Mouse (Mus musculus) liver, embryonic 12.5 days (tissue): Measurements from ENCODE around the gene Scn10a. TPM values are rescaled to one million over a fixed set of nuclear protein-coding genes. Genes with fewer than 3 reads are reported as not detected.

Experiments
- ATAC-seq: fragments of 200-750 bp; cut with Nextera tagmentation; 2 replicates; pipeline ENCODE4 v1.8.0; 2017; ENCODE audit warnings: moderate number of reproducible peaks, mild to moderate bottlenecking, moderate library complexity
- H3K27ac ChIP-seq: fragments of 300-500 bp; sonication (generic); 2 replicates; pipeline ENCODE4 v1.5.1; 2016; ENCODE audit warnings: mild to moderate bottlenecking
- H3K27me3 ChIP-seq: fragments of 300-500 bp; sonication (generic); replicated peaks from 2 replicates; pipeline ENCODE4 v1.6.1; 2016; ENCODE audit warnings: mild to moderate bottlenecking, moderate library complexity
- H3K36me3 ChIP-seq: fragments of 300-500 bp; sonication (generic); 2 replicates; pipeline ENCODE4 v1.6.1; 2016; ENCODE audit warnings: mild to moderate bottlenecking, moderate library complexity
- H3K4me1 ChIP-seq: fragments of 300-500 bp; sonication (generic); 2 replicates; pipeline ENCODE4 v1.6.1; 2016
- H3K4me2 ChIP-seq: fragments of 300-500 bp; sonication (generic); 2 replicates; pipeline ENCODE4 v1.6.1; 2016; ENCODE audit warnings: mild to moderate bottlenecking, moderate library complexity
- H3K4me3 ChIP-seq: fragments of 300-500 bp; sonication (generic); 2 replicates; pipeline ENCODE4 v1.5.1; 2016; ENCODE audit warnings: mild to moderate bottlenecking, moderate library complexity
- H3K9ac ChIP-seq: fragments of 300-500 bp; sonication (generic); 2 replicates; pipeline ENCODE4 v1.6.1; 2016; ENCODE audit warnings: mild to moderate bottlenecking, moderate library complexity
- H3K9me3 ChIP-seq: fragments of 300-500 bp; sonication (generic); replicated peaks from 2 replicates; pipeline ENCODE4 v1.6.1; 2016; ENCODE audit warnings: mild to moderate bottlenecking, moderate library complexity
- WGBS: fragments of 180-500 bp; shearing (Covaris S2); methylation state at CpG from one replicate; pipeline ENCODE4 v1.1.7; 2016; ENCODE audit not compliant: insufficient replicate concordance; 5-methylcytosine and 5-hydroxymethylcytosine counted together
- polyA plus RNA-seq: library from polyadenylated mRNA; unstranded; fragments of >200 nt; fragmentation: Nextera tagmentation; extraction: Ambion mirVana; gene quantifications from 2 replicates; pipeline ENCODE4 v1.2.1, GENCODE M21; 2016

Scn10a gene
- 0.05 and 0.10 TPM in 2 replicates for polyA plus RNA-seq

DNA sequence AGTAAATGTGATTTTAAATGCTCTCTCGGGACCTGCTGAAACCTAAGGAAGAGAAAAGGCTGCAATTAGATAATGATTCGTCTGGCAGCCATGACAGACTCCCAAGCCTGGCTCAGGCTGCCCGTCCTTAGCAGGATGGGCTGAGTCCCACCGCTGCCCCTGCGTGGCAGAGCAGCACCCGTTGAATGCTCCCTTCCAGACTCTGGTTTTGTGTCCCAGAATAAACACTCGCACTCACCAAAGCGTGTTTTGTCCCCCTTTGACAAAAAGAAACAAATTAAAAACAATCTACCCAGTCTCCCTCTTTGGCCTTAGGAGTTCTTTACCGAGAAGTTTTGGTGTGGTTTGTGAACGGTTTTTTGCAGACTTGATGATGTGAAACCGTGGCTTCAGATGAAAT, at the start of gene Scn10a:
Gene Scn10a (minus strand): TSS at position 101 of the 400 bp plus-strand sequence.
- H3K27me3 ChIP-seq: no peaks in the 10 kb centered on the region
- H3K9me3 ChIP-seq: no peaks in the 10 kb centered on the region
- H3K36me3 ChIP-seq: no peaks in the 10 kb centered on the region
- WGBS: 70% methylated on average over 11 of the region's 11 CpGs
- no peak for ATAC-seq
- no peak within 1 kb of the TSS for H3K9ac ChIP-seq
- H3K4me3 ChIP-seq: no peak within 1 kb of the TSS
- no peak within 1 kb of the TSS for H3K4me2 ChIP-seq
- H3K27ac ChIP-seq: no peak within 1 kb of the TSS
- H3K4me1 ChIP-seq: no peaks in the 10 kb centered on the region

DNA sequence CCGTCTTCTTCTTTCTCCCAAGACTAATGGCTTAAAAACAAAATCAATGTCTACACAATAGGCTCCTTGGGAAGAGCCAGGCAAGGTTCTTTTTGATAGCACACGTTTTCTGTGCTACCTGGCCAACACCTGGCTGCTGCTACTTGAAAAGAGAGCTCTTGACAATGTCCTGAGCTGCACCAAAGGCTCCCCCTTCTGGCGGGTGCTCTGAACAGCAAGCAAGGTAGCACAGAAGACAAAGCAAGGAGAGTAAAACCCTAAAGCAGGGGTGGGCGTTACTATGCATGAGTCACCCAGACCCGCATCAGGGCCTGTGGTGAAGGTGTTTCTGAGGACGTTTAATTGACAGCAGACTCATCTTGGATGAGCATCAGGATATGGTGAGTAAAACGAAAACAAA, 49.5 kb upstream of the Scn10a start:
- no peak overlapping the region for H3K27ac ChIP-seq
- no peak overlapping the region for H3K9ac ChIP-seq
- no peak overlapping the region for H3K4me2 ChIP-seq
- no peak overlapping the region for H3K4me3 ChIP-seq
- 23% methylated on average over 7 of the region's 7 CpGs for WGBS
- no peaks in the 10 kb centered on the region for H3K36me3 ChIP-seq
- H3K27me3 ChIP-seq: no peaks in the 10 kb centered on the region
- no peaks in the 10 kb centered on the region for H3K4me1 ChIP-seq
- H3K9me3 ChIP-seq: no peaks in the 10 kb centered on the region
- ATAC-seq: no peak

DNA sequence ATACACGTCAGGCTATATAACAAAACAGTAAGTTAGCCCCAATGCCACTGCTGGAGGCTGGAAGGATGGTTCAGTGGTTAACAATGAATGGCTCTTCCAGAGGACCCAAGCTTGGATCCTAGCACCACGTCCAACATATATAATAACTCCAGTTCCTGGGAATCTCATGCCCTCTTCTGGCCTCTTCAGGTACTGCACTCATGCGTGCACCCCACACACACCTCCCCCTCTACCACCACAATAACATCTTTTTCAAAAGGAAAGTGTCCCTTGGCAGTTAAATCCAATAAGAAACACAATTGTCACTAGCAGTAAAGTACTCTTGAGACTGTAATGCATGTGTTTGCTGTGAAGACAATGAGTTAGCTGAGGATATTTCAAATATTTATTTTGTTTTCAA, 41.1 kb upstream of the Scn10a start:
- Histone ChIP-seq H3K27ac (no peak overlapping the region), H3K9ac (no peak overlapping the region), H3K36me3 (no peaks in the 10 kb centered on the region), H3K4me1 (no peaks in the 10 kb centered on the region), H3K4me2 (no peak overlapping the region), H3K27me3 (no peaks in the 10 kb centered on the region), H3K9me3 (peaks cover 10% of the 10 kb centered on the region; the same call in 1 of the 2 replicates), H3K4me3 (no peak overlapping the region)
- ATAC-seq: no peak
- 76% methylated on average over 3 of the region's 3 CpGs for WGBS

DNA sequence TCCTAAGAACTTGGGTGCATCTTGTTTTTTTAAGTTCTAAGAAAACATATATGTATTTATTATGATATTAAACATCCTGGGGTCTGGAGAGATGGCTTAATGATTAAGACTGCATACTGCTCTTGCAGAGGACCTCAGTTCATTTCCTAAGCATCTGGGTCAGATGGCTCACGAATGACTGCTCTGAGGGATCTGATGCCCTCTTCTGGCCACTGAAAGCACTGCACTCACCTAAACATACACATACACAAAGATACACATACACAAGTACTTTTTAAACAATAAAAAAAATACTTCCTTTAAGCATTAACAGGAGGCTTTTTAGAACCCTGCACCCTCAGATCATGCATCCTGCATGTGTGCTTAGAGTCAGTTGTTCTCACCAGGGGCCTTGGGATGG, 40.3 kb upstream of the Scn10a start:
- no peak overlapping the region for H3K4me3 ChIP-seq
- peaks cover 10% of the 10 kb centered on the region; the same call in 1 of the 2 replicates for H3K9me3 ChIP-seq
- H3K27me3 ChIP-seq: no peaks in the 10 kb centered on the region
- H3K27ac ChIP-seq: no peak overlapping the region
- no peak overlapping the region for H3K9ac ChIP-seq
- no peak overlapping the region for H3K4me2 ChIP-seq
- no peaks in the 10 kb centered on the region for H3K4me1 ChIP-seq
- H3K36me3 ChIP-seq: no peaks in the 10 kb centered on the region
- WGBS: 53% methylated on average over 1 of the region's 1 CpGs
- ATAC-seq: no peak

DNA sequence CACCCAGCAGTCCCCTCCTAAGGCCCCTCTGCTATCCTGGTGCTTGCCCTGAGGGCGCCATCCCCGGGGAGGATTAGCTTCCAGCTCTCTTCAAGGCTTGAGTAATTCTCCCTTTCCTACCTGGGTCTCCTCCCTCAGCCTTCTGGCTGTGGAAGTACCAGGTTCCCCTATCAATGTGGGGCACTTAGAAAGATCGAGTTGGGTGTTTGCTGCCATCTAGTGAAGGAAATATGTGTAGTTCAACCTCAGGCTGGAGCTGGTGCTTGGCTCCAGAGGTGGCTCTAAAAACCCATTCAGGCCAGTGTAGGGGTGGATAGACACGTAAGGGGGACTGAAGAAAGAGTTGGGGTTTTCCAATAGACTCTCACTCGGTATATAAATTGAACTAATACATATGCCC, 32.4 kb upstream of the Scn10a start:
- no peak overlapping the region for H3K27ac ChIP-seq
- no peak overlapping the region for H3K4me3 ChIP-seq
- H3K27me3 ChIP-seq: no peaks in the 10 kb centered on the region
- 13% methylated on average over 5 of the region's 5 CpGs for WGBS
- no peaks in the 10 kb centered on the region for H3K9me3 ChIP-seq
- no peaks in the 10 kb centered on the region for H3K4me1 ChIP-seq
- H3K4me2 ChIP-seq: no peak overlapping the region
- H3K36me3 ChIP-seq: no peaks in the 10 kb centered on the region
- H3K9ac ChIP-seq: no peak overlapping the region
- no peak for ATAC-seq

DNA sequence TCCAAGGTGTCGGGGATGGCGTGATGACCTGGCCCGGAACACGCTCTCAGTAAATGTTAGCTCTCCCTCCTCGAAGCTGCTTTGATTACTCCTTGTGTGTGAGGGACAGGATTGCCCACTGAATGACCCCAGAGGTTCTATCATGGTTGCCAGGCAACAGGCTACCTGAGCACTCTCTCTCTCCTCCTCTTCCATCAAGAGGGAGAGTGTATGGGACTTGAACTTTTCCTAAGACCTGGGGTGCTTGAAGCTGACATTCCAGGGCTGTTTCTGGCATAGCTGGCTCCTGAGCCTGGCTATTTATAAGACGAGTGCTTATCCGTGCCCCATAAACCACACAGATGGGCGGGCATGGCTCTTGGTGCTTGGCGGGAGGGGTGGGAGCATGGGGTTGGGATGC, 30.0 kb upstream of the Scn10a start:
- ATAC-seq: no peak
- H3K27me3 ChIP-seq: no peaks in the 10 kb centered on the region
- H3K27ac ChIP-seq: no peak overlapping the region
- H3K4me3 ChIP-seq: no peak overlapping the region
- H3K9me3 ChIP-seq: no peaks in the 10 kb centered on the region
- no peaks in the 10 kb centered on the region for H3K36me3 ChIP-seq
- no peak overlapping the region for H3K4me2 ChIP-seq
- H3K4me1 ChIP-seq: peaks cover 4% of the 10 kb centered on the region; the same call in 1 of the 2 replicates
- H3K9ac ChIP-seq: no peak overlapping the region
- 59% methylated on average over 9 of the region's 9 CpGs for WGBS

DNA sequence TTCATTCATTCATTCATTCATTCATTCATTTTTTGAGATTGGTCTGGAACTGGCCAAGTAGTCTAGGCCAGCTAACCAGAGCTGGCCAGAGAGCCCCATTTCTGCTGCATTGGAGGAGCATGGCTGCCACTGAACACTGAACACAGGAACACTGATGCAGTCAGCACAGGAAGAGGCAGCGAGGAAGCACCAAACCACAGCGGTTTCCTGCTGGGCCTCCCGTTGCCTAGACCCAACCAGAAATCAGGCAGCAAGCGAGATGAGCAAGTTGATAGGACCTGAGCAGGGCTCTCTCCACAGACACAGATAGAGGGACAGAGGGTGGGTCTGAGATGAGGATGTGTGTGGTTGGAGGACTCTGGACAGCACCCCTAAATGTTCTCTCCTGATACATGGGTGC, 24.8 kb upstream of the Scn10a start:
- H3K27me3 ChIP-seq: no peaks in the 10 kb centered on the region
- no peak overlapping the region for H3K9ac ChIP-seq
- H3K4me2 ChIP-seq: no peak overlapping the region
- no peaks in the 10 kb centered on the region for H3K9me3 ChIP-seq
- H3K4me1 ChIP-seq: peaks cover 13% of the 10 kb centered on the region; the same call in 1 of the 2 replicates
- ATAC-seq: no peak
- WGBS: 12% methylated on average over 4 of the region's 4 CpGs
- no peak overlapping the region for H3K27ac ChIP-seq
- H3K36me3 ChIP-seq: no peaks in the 10 kb centered on the region
- no peak overlapping the region for H3K4me3 ChIP-seq

DNA sequence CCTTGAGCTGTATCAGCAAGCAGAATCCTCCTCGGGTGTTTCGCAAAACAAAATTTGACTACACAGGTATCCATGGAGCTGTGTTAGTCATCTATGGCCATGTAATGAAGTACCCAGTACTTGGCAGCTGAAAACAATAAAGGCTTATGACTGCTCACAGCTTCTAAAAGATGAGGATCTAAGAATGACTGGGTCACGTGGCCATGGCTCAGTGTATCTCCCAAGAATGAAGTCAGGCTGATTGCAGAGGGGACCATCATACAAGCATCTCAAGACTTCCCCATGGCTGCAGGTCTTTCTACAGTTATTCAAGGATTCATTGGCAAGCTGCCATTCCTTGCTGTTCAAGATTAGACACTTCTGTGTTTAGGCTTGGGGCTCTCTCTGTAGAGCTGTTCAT, 24.2 kb upstream of the Scn10a start:
- peaks cover 13% of the 10 kb centered on the region; the same call in 1 of the 2 replicates for H3K4me1 ChIP-seq
- no peak overlapping the region for H3K9ac ChIP-seq
- no peak overlapping the region for H3K4me3 ChIP-seq
- no peaks in the 10 kb centered on the region for H3K36me3 ChIP-seq
- no peak overlapping the region for H3K4me2 ChIP-seq
- WGBS: 56% methylated on average over 3 of the region's 3 CpGs
- H3K9me3 ChIP-seq: no peaks in the 10 kb centered on the region
- no peak for ATAC-seq
- no peak overlapping the region for H3K27ac ChIP-seq
- H3K27me3 ChIP-seq: no peaks in the 10 kb centered on the region

DNA sequence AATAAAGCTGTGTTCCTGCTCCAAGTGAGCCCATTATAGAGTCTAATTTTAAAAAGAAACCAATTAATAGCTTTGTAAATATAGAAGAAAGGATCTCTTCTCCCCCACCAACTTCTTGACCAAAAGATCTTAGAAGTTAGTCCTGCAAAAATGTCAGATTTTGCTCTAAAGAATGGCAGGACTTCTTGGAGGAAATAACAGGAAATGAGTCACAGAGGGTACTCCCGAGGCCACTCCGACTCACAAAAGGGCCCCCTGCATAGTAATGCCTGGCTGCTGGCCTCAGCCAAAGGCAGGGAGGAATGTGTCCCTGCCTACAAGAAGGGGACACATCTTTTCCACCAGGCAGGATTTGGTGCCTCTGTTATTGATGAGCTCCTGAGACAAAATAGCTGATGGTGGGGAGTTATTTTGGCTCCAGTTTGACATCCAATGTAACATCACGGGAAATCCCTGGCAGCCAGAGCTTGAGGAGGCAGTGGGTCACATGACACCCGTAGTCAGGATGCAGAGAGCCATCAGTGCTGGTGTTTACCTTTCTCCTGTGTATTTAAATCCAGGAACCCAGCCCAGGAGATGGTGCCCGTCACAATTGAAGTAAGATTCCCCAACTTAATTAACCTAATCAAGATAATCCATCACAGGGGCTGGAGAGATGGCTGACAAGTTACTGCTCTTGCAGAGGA, 22.1 kb upstream of the Scn10a start:
- H3K4me1 ChIP-seq: peaks cover 13% of the 10 kb centered on the region; the same call in 1 of the 2 replicates
- H3K4me3 ChIP-seq: no peak overlapping the region
- H3K27me3 ChIP-seq: 0 out of 2 replicates have a peak, but pooled peaks cover under 1% of the 10 kb centered on the region
- ATAC-seq: no peak
- no peak overlapping the region for H3K4me2 ChIP-seq
- H3K9ac ChIP-seq: no peak overlapping the region
- 31% methylated on average over 5 of the region's 5 CpGs for WGBS
- no peak overlapping the region for H3K27ac ChIP-seq
- H3K9me3 ChIP-seq: no peaks in the 10 kb centered on the region
- H3K36me3 ChIP-seq: no peaks in the 10 kb centered on the region

DNA sequence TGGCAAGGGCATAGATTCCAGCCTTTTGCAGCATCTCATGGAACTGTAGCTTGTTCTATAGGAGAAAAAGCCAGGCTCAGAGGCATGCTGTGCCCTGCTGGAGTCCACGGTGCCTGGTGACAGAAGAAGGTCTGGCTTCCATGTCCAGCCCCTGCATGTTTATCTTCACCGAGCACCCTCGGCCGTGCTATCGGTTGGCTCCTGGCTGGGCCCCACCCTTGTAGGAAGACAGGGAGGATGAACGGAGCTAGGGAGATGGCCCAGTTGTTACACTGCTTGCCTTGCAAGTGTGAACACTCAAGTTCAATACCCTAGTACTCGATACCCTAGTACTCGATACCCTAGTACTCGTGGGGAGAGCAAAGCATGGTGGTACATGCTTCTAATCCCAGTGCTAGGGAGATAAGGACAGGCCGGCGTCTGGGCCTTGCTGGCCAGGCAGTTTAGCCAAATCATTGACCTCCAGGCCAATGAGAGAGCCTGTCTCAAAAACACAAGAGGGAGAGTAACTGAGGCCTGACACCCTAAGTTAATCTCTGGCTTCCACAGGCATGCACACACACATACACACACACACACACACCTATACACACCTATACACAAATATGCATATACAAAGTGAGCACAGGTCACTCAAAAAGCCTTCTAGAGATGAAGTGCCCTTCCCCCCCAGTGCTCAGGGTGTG, 9.4 kb upstream of the Scn10a start:
- Histone ChIP-seq H3K36me3 (no peaks in the 10 kb centered on the region), H3K9ac (no peak overlapping the region), H3K27me3 (no peaks in the 10 kb centered on the region), H3K27ac (peak overlapping the region; percentile 81), H3K4me2 (peak overlapping the region; percentile 37), H3K4me1 (peaks cover 47% of the 10 kb centered on the region), H3K9me3 (no peaks in the 10 kb centered on the region), H3K4me3 (no peak overlapping the region)
- peak; percentile 95 for ATAC-seq
- WGBS: 58% methylated on average over 11 of the region's 11 CpGs

DNA sequence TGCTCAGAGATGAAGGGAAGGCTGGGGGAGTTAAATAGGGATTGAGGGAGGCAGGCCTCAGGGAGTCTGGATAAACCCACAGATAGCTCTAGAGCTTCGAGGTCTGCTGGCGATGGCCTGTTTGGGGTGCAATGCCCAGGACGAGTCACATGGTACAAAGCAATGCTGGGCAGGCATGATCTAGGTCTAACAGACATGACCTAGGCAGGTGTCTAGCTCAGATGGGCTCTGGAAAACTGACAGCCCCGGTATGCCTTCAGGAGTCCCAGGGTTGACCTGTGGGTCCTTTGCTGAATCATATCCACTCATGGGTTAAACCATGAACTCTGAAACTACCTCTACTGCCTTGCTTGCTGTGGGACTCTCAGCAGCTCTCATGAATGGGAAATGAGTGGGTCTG, 7.9 kb upstream of the Scn10a start:
- Histone ChIP-seq H3K27ac (peak overlapping the region; percentile 57), H3K9me3 (no peaks in the 10 kb centered on the region), H3K4me1 (peaks cover 47% of the 10 kb centered on the region), H3K4me3 (no peak overlapping the region), H3K27me3 (no peaks in the 10 kb centered on the region), H3K9ac (no peak overlapping the region), H3K4me2 (no peak overlapping the region), H3K36me3 (no peaks in the 10 kb centered on the region)
- 83% methylated on average over 4 of the region's 4 CpGs for WGBS
- ATAC-seq: peak; percentile 57

DNA sequence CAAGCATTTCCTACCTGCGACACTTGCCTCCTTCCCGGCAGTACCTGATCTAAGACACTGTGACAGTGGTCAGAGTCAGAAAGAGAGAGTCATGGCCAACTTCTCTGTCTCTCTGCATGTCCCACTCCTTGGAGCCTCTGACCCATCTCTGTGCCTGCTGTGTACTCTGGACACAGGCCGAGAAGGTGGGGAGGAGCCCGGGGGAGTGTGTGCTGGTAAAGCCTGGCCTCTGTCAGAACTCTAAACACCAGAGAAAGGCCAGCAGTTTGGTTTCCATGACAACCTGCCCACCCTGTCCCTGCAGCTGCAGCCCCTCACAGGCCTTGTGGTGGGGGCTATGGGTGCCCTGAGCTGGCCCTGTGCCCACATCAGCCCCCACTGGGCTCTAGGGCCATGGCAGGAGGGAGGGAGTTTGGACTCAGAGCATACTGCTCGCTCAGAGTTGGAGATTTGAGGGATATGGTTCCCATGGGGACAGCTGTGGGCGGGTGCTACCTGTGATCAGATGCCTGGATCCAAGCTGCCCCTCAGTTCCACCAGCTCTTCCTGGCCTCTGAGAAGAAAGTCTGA, 6.3 kb upstream of the Scn10a start:
- WGBS: 65% methylated on average over 6 of the region's 6 CpGs
- Histone ChIP-seq H3K4me3 (no peak overlapping the region), H3K4me1 (peaks cover 42% of the 10 kb centered on the region), H3K27ac (no peak overlapping the region), H3K4me2 (no peak overlapping the region), H3K9me3 (no peaks in the 10 kb centered on the region), H3K27me3 (no peaks in the 10 kb centered on the region), H3K36me3 (no peaks in the 10 kb centered on the region), H3K9ac (no peak overlapping the region)
- ATAC-seq: no peak
